Mouse (Mus musculus): Measurements from ENCODE around the gene Sin3a. TPM values are rescaled to one million over a fixed set of nuclear protein-coding genes. Genes with fewer than 3 reads are reported as not detected.

The Sin3a gene
- total and polyA plus RNA-seq, 3 experiments: 27.0 to 715 (median 47.5) TPM

DNA sequence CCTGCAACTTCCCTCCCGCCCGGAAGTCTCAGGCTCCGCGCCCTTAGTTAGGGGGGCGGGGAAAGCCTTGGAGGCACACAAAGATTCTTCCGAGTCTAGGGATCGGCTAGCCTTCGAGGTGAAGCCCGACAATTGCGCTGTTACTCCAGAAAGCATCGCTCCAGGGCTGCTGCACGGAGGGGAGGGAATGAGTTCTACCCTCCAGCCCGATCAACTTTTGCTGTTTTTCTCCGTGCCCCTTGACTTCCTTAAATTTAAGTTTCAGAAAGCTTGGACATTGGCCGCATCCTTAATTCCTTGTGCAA is 1.9 kb downstream of the Sin3a start (continued):
- no peak; the same call in 1 of the 2 replicates for TF ChIP-seq ZMIZ1 (IDR thresholded peaks at IDR 0.05; ENCODE audit: low read depth, low read length)

DNA sequence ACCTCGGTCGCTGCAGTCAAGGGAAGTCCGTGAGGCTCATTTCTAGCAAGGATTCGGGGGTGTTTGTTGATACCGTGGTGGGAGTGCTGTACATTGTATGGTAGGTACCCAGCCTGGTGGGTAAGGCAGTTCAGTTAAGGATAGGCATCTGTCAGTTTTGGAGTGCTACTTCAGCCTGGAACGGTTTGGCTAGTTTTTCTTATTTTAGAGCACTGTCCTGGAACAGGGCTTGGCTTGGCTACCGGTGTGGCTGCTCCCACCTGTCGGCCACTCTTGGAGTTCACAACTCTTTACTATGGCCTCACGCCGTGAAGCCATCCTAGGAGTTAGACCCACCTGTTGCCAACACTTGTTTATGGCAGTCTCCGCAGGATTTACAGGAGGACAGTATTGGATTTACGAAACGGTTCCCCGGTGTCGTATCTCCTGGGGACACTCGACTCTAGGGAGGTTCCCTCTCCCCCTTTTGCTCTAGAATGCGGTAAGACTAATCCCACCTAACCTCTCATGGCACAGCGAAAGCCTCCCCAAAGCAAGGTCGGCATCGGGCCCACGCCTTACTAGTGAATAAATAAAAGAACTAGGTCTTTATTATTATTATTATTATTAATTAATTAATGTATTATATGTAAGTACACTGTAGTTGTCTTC is 2.5 kb downstream of the Sin3a start:
- Histone ChIP-seq H3K9ac (ENCODE audit: control insufficient read depth, low read depth, low read length, poor library complexity, severe bottlenecking) (peak overlapping the region; percentile 81), H3K79me2 (ENCODE audit: control insufficient read depth, insufficient read depth, low read length, poor library complexity) (peaks cover 37% of the 10 kb centered on the region), H3K27me3 (ENCODE audit: control insufficient read depth in 1 of 2, insufficient read depth in 2 of 2, low read length in 2 of 2) (no peaks in the 10 kb centered on the region), H3K36me3 (ENCODE audit: control insufficient read depth in 1 of 2, insufficient read depth in 2 of 2, low read length in 2 of 2) (peaks cover 0 to 15% of the 10 kb centered on the region in 2 experiments; a peak in 2 of 4 replicates), H3K4me3 (ENCODE audit: control insufficient read depth in 1 of 2, insufficient read depth in 1 of 2, low read depth in 2 of 2, low read length in 2 of 2) (peak overlapping the region; percentile 61 to 65), H3K4me1 (ENCODE audit: control insufficient read depth in 1 of 2, insufficient read depth in 2 of 2, low read length in 2 of 2) (peaks cover 7 to 17% of the 10 kb centered on the region in 2 experiments), H3K27ac (ENCODE audit: control insufficient read depth, low read depth, low read length) (peak overlapping the region; percentile 91), H3K9me3 (replicated peaks; ENCODE audit: insufficient read depth, low read length) (no peaks in the 10 kb centered on the region)
- TF ChIP-seq SMC3 (IDR thresholded peaks at IDR 0.05; ENCODE audit: low read depth, low read length) (peak; percentile 7; the same call in 1 of the 2 replicates), CTCF (IDR thresholded peaks at IDR 0.05 in 2 of 3, conservative IDR thresholded peaks at IDR 0.05 in 1 of 3; ENCODE audit: control insufficient read depth in 1 of 3, insufficient read depth in 1 of 3, low read depth in 2 of 3, low read length in 3 of 3, poor library complexity in 1 of 3, severe bottlenecking in 1 of 3) (peak; percentile 15 to 29 (median 26); a peak in 2 of 6 replicates), MAX (IDR thresholded peaks at IDR 0.05; ENCODE audit: low read length) (0 out of 2 replicates have a peak, but pooled peaks have one; percentile 38), GATA1 (IDR thresholded peaks at IDR 0.05; ENCODE audit: low read depth, low read length) (no peak)
- peak; percentile 64 for DNase-seq (ENCODE audit: low read depth, low spot score)

DNA sequence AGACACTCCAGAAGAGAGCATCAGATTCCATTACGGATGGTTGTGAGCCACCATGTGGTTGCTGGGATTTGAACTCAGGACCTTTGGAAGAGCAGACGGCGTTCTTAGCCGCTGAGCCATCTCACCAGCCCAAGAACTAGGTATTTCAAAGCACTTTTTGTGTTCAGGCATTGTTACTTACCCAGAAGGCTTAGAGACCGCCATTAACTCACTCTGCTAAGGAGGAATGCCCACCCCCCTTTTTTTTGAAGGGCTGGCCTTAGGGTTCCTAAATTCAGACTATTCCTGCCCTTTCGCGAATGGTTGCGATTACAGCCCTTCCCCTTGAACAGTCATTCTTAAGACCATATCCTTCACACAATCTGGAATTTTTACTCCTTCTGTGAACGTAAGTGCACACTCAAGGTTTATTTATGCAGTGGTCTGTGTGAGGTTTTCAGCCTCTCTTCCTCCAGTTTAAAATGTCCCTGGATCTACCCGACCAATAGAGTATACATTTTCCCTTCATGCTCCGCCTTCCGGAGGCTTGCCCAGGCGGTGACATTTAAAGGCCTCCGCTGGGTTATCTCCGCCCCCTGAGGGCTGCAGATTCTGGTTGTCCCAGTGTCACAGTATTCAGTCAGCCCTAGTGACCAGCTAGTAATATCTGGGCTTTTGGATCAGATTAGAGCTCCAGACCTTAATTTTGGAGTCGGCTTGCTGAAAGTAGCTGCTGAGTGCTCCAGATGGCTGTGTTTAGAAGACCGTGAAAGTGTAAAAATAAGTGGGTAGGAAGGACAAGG is 3.2 kb downstream of the Sin3a start:
- Histone ChIP-seq H3K27ac (ENCODE audit: control insufficient read depth, low read depth, low read length) (peak overlapping the region; percentile 71), H3K9me3 (replicated peaks; ENCODE audit: insufficient read depth, low read length) (no peaks in the 10 kb centered on the region), H3K36me3 (ENCODE audit: control insufficient read depth in 1 of 2, insufficient read depth in 2 of 2, low read length in 2 of 2) (peaks cover 0 to 14% of the 10 kb centered on the region in 2 experiments; a peak in 3 of 4 replicates), H3K4me1 (ENCODE audit: control insufficient read depth in 1 of 2, insufficient read depth in 2 of 2, low read length in 2 of 2) (peaks cover 7 to 14% of the 10 kb centered on the region in 2 experiments), H3K4me3 (ENCODE audit: control insufficient read depth in 1 of 2, insufficient read depth in 1 of 2, low read depth in 2 of 2, low read length in 2 of 2) (peak overlapping the region; percentile 61 to 65), H3K9ac (ENCODE audit: control insufficient read depth, low read depth, low read length, poor library complexity, severe bottlenecking) (peak overlapping the region; percentile 67), H3K27me3 (ENCODE audit: control insufficient read depth in 1 of 2, insufficient read depth in 2 of 2, low read length in 2 of 2) (no peaks in the 10 kb centered on the region), H3K79me2 (ENCODE audit: control insufficient read depth, insufficient read depth, low read length, poor library complexity) (peaks cover 43% of the 10 kb centered on the region)
- TF ChIP-seq MYB (IDR thresholded peaks at IDR 0.05; ENCODE audit: low read depth, low read length) (no peak), BHLHE40 (IDR thresholded peaks at IDR 0.05; ENCODE audit: borderline replicate concordance, low read depth, low read length) (no peak), MEF2A (IDR thresholded peaks at IDR 0.05; ENCODE audit: extremely low read depth, insufficient replicate concordance, low read depth, low read length, poor library complexity, severe bottlenecking) (no peak), MXI1 (IDR thresholded peaks at IDR 0.05; ENCODE audit: low read depth, low read length) (peak; percentile 80), TAL1 (IDR thresholded peaks at IDR 0.05; ENCODE audit: low read length) (no peak), MAX (IDR thresholded peaks at IDR 0.05; ENCODE audit: low read length) (peak; percentile 52), SMC3 (IDR thresholded peaks at IDR 0.05; ENCODE audit: low read depth, low read length) (0 out of 2 replicates have a peak, but pooled peaks have one; percentile 6), ELF1 (IDR thresholded peaks at IDR 0.05; ENCODE audit: low read depth, low read length) (0 out of 2 replicates have a peak, but pooled peaks have one; percentile 42), POLR2AphosphoS5 (IDR thresholded peaks at IDR 0.05; ENCODE audit: borderline replicate concordance, low read depth, low read length) (no peak), CHD1 (IDR thresholded peaks at IDR 0.05; ENCODE audit: low read depth, low read length) (0 out of 2 replicates have a peak, but pooled peaks have one; percentile 77), MYC (IDR thresholded peaks at IDR 0.05; ENCODE audit: low read depth, low read length) (0 out of 2 replicates have a peak, but pooled peaks have one; percentile 31), ZC3H11A (IDR thresholded peaks at IDR 0.05; ENCODE audit: low read depth, low read length) (no peak), SIN3A (IDR thresholded peaks at IDR 0.05; ENCODE audit: low read length) (peak; percentile 91; the same call in 1 of the 2 replicates), TBP (IDR thresholded peaks at IDR 0.05; ENCODE audit: low read depth, low read length) (peak; percentile 91)
- DNase-seq (ENCODE audit: low read depth, low spot score): peak; percentile 92

Measured in MEL (cell line).